Mouse (Mus musculus): Measurements from ENCODE around the gene Lrrc4b.

DNA sequence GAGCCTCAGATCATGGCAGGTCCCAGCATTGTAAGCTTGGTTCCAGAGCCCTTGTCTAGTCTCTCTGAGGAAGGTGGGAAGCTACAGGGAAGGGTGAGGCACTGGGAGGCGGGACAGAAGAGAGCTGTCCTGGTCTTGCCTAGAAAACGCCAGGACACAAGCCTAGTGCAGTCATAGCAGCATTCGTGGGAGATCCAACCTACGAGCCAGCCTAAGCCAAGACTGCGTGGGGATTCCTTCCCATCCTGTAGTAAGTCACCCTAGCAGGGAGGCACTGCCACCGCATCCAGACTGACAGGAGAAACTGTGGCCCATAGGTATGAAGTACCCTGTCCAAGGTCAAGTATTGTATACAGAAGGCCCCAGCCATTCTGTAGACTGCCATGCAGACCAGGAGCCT is 3.7 kb downstream of the Lrrc4b start:
- no peak for TF ChIP-seq MAFK (IDR thresholded peaks at IDR 0.05; ENCODE audit: insufficient read depth, low read depth, low read length)
- no peak for TF ChIP-seq CHD2 (IDR thresholded peaks at IDR 0.05; ENCODE audit: low read depth, low read length)
- no peak for TF ChIP-seq ZNF384 (IDR thresholded peaks at IDR 0.05; ENCODE audit: low read depth, low read length)
